Mouse (Mus musculus): ENCODE data around the gene Timp2.
"Not testable (repeated sequence)": the region's sequence is repeated elsewhere in the genome, so short reads cannot be mapped to it uniquely, and the experiment has no call there.

DNA sequence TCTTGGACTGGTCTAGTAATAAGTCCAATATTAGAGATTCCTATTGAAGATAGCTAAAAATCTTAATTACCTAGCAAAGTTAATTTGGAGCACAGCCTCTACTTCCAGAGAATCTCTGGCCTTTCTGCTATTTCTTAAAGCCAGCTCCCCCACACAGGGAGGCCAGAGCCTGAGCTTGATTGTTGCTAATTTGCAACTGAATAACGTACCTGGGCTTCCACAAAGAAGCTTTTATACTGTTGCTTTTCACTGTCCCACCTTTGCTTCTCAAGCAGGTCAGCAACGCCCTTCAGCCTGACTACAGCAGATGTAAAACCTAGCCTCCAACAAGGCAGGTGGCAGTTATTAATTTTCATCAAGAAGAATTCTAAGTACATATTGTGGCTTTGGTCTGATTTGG, 47.6 kb downstream of the Timp2 start:
- TF ChIP-seq ZNF384 (IDR thresholded peaks at IDR 0.05; ENCODE audit: low read depth, low read length); HCFC1 (IDR thresholded peaks at IDR 0.05; ENCODE audit: borderline replicate concordance, insufficient read depth, low read length); MAFK (IDR thresholded peaks at IDR 0.05; ENCODE audit: insufficient read depth, low read depth, low read length): not testable (repeated sequence)
- TF ChIP-seq CHD2 (IDR thresholded peaks at IDR 0.05; ENCODE audit: low read depth, low read length), result peak; percentile 60; the same call in 1 of the 2 replicates
